Mouse (Mus musculus): Measurements from ENCODE around the gene Tbc1d7.

DNA sequence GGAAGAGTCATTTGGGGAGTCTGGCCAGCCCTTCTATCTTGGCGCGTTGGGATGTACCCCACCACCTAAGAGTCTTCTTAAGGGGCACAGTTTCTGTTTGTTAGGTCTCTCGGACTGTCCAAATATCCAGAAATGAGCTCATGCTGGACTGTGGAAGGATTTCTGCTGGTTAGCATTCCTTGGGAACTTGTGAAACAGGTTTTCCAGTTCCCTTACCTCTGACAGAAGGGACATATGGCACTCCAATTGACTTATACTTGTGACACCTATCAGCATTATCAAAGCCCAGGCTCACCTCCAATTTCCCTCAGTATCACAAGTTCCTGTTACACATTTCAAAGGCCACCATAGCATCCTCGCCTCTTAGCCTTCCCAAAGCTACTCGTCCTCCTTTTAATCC is 39.7 kb upstream of the Tbc1d7 start:
- TF ChIP-seq POLR2A (IDR thresholded peaks at IDR 0.05; ENCODE audit: low read depth, low read length) (no peak), CTCF (IDR thresholded peaks at IDR 0.05; ENCODE audit: extremely low read depth, insufficient read length, insufficient replicate concordance, low read depth, low read length) (no peak)

All from small intestine, adult 2 months (tissue).